Mouse (Mus musculus) embryonic facial prominence, embryonic 10.5 days (tissue): ENCODE measurements around the gene Kcnh4. TPM values are rescaled to one million over a fixed set of nuclear protein-coding genes. Genes with fewer than 3 reads are reported as not detected.

ENCODE experiments used
- DNase-seq: peaks from one replicate; pipeline ENCODE4 v3.0.0-alpha.2; 2017; ENCODE audit warnings: low spot score
- H3K27ac ChIP-seq: fragments of 300-500 bp; sonication (generic); replicated peaks from 2 replicates; pipeline ENCODE4 v1.5.1; 2016; ENCODE audit warnings: mild to moderate bottlenecking
- H3K27me3 ChIP-seq: fragments of 300-500 bp; sonication (generic); replicated peaks from 2 replicates; pipeline ENCODE4 v1.6.1; 2016; ENCODE audit warnings: low read depth, mild to moderate bottlenecking; ENCODE audit not compliant: poor library complexity, severe bottlenecking
- H3K36me3 ChIP-seq: fragments of 300-500 bp; sonication (generic); replicated peaks from 2 replicates; pipeline ENCODE4 v1.6.1; 2016; ENCODE audit warnings: mild to moderate bottlenecking, moderate library complexity
- H3K4me1 ChIP-seq: fragments of 300-500 bp; sonication (generic); 2 replicates; pipeline ENCODE4 v1.6.1; 2016
- H3K4me3 ChIP-seq: fragments of 300-500 bp; sonication (generic); 2 replicates; pipeline ENCODE4 v1.5.1; 2016; ENCODE audit warnings: mild to moderate bottlenecking, moderate library complexity
- H3K9me3 ChIP-seq: fragments of 300-500 bp; sonication (generic); 2 replicates; pipeline ENCODE4 v1.6.1; 2016; ENCODE audit warnings: mild to moderate bottlenecking
- WGBS: fragments of 180-500 bp; shearing (Covaris S2); methylation state at CpG from one replicate; pipeline ENCODE4 v1.1.7; 2016; 5-methylcytosine and 5-hydroxymethylcytosine counted together
- polyA plus RNA-seq: library from polyadenylated mRNA; unstranded; fragments of >200 nt; fragmentation: Nextera tagmentation; extraction: Ambion mirVana; gene quantifications from 2 replicates; pipeline ENCODE4 v1.2.1, GENCODE M21; 2016

The Kcnh4 gene
- polyA plus RNA-seq, 1 experiment from 2014 or later: 0.71 TPM

- Histone ChIP-seq H3K27me3 (no peaks in the 10 kb centered on the region), H3K4me1 (peaks cover 22% of the 10 kb centered on the region), H3K9me3 (no peaks in the 10 kb centered on the region), H3K36me3 (0 out of 2 replicates have a peak, but pooled peaks cover 5% of the 10 kb centered on the region), H3K4me3 (peak overlapping the region; percentile 97), H3K27ac (peak overlapping the region; percentile 91)
- WGBS: 26% methylated on average over 5 of the region's 5 CpGs
- no peak for DNase-seq
These were observed 21.0 kb downstream of the Kcnh4 start for GRCm38 (mm10) chr11:100738749-100739148.

GRCm38 (mm10) chr11:100738066-100738604 lies 21.6 kb downstream of the Kcnh4 start, which contains the start of gene Rab5c:
Rab5c (minus strand) TSS chr11:100738215.
- peaks cover 22% of the 10 kb centered on the region for H3K4me1 ChIP-seq
- no peaks in the 10 kb centered on the region for H3K9me3 ChIP-seq
- peaks cover 8% of the 10 kb centered on the region for H3K36me3 ChIP-seq
- no peaks in the 10 kb centered on the region for H3K27me3 ChIP-seq
- peak within 1 kb of the TSS; percentile 91 for H3K27ac ChIP-seq
- DNase-seq: peak; percentile 99
- under 1% methylated on average over 39 of the region's 39 CpGs for WGBS
- peak within 1 kb of the TSS; percentile 97 for H3K4me3 ChIP-seq

GRCm38 (mm10) chr11:100737105-100737733 lies 22.5 kb downstream of the Kcnh4 start:
- peak overlapping the region; percentile 91 for H3K27ac ChIP-seq

GRCm38 (mm10) chr11:100736746-100737080 lies 23.0 kb downstream of the Kcnh4 start:
- peak overlapping the region; percentile 97 for H3K4me3 ChIP-seq
- 86% methylated on average over 4 of the region's 4 CpGs for WGBS

More at GRCm38 (mm10) chr11:100737105-100737733, 22.5 kb downstream of the Kcnh4 start:
- peaks cover 17% of the 10 kb centered on the region for H3K36me3 ChIP-seq
- peaks cover 22% of the 10 kb centered on the region for H3K4me1 ChIP-seq
- no peak for DNase-seq
- no peaks in the 10 kb centered on the region for H3K9me3 ChIP-seq
- no peaks in the 10 kb centered on the region for H3K27me3 ChIP-seq
- H3K4me3 ChIP-seq: peak overlapping the region; percentile 97
- 2% methylated on average over 13 of the region's 13 CpGs for WGBS

GRCm38 (mm10) chr11:100735954-100736745 lies 23.6 kb downstream of the Kcnh4 start:
- 83% methylated on average over 14 of the region's 14 CpGs for WGBS
- H3K36me3 ChIP-seq: peaks cover 25% of the 10 kb centered on the region
- DNase-seq: no peak
- H3K4me3 ChIP-seq: no peak overlapping the region; the same call in none of the 2 replicates
- peaks cover 22% of the 10 kb centered on the region for H3K4me1 ChIP-seq
- no peaks in the 10 kb centered on the region for H3K27me3 ChIP-seq
- H3K27ac ChIP-seq: no peak overlapping the region
- no peaks in the 10 kb centered on the region for H3K9me3 ChIP-seq

More at GRCm38 (mm10) chr11:100736746-100737080, 23.0 kb downstream of the Kcnh4 start:
- H3K27ac ChIP-seq: no peak overlapping the region
- H3K36me3 ChIP-seq: peaks cover 22% of the 10 kb centered on the region
- no peaks in the 10 kb centered on the region for H3K9me3 ChIP-seq
- no peak for DNase-seq
- H3K4me1 ChIP-seq: peaks cover 22% of the 10 kb centered on the region
- H3K27me3 ChIP-seq: no peaks in the 10 kb centered on the region

- H3K27me3 ChIP-seq: no peaks in the 10 kb centered on the region
- WGBS: 89% methylated on average over 9 of the region's 9 CpGs
- H3K36me3 ChIP-seq: peaks cover 25% of the 10 kb centered on the region
- no peaks in the 10 kb centered on the region for H3K9me3 ChIP-seq
- no peak overlapping the region; the same call in 1 of the 2 replicates for H3K4me3 ChIP-seq
- no peak for DNase-seq
- H3K27ac ChIP-seq: no peak overlapping the region
- peaks cover 22% of the 10 kb centered on the region for H3K4me1 ChIP-seq
These were observed 24.4 kb downstream of the Kcnh4 start for GRCm38 (mm10) chr11:100735134-100735865.

DNA sequence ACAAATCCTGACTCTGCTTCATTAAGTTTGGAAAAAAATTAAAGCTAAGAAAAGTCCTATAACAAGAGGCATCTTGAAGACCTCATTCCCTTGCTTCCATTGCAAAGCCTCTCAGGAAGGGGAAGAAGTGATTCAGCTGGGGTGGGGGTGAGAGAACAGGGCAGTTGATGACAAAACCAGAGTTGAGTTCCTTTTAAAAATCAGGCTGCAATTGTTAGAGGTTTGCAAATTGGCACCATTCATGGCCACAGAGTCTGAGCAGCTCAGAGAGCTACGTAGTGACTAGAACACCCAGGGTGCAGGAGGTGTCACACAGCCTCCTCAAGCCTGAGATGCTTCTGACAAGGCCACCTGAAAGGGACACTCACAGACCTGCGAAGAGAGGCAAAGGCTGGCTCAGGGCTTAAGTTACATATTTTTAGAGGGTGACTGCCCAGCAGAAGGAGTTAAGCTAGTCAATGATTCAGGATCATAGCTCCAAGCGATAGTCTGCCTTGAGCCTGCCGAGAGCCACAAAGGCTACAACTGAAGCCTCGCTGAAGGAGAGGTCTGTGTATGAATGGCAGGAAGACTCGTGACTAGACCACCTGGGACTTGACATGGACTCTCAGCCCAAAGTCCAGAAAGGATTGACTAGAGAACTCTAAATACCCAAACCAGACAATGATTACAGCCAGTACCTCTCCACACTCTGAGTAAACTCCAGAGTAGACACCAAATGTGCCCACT lies 29.1 kb downstream of the Kcnh4 start:
- H3K9me3 ChIP-seq: no peaks in the 10 kb centered on the region
- WGBS: 94% methylated on average over 6 of the region's 6 CpGs
- H3K4me3 ChIP-seq: no peak overlapping the region
- peaks cover 55% of the 10 kb centered on the region for H3K36me3 ChIP-seq
- DNase-seq: no peak
- H3K27ac ChIP-seq: no peak overlapping the region
- H3K4me1 ChIP-seq: peaks cover under 1% of the 10 kb centered on the region; the same call in 1 of the 2 replicates
- no peaks in the 10 kb centered on the region for H3K27me3 ChIP-seq

DNA sequence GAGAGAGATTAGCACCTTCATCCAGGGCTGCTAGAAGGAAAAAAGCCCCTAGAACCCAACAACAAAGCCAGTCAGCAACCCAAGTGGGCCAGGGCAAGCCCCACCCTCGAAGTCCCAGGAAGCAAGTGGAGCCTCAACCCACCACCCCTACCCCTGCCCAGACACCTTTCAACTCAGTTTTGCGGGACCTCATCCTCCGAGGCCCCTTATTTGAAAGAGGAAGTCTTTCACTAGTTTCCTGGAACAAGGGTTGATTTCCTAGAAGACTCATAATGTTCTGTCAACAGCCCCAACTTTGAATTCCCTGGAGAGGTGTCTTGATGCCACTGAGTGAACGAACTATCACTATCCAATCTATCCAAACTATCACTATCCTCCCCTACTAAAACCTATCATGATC lies 29.8 kb downstream of the Kcnh4 start:
- H3K27ac ChIP-seq: no peak overlapping the region
- H3K4me3 ChIP-seq: no peak overlapping the region
- H3K27me3 ChIP-seq: no peaks in the 10 kb centered on the region
- H3K9me3 ChIP-seq: no peaks in the 10 kb centered on the region
- WGBS: 90% methylated on average over 4 of the region's 4 CpGs
- no peak for DNase-seq
- peaks cover 5% of the 10 kb centered on the region for H3K4me1 ChIP-seq
- H3K36me3 ChIP-seq: peaks cover 52% of the 10 kb centered on the region

- Histone ChIP-seq H3K27ac (no peak overlapping the region), H3K4me1 (peaks cover 15% of the 10 kb centered on the region), H3K4me3 (no peak overlapping the region), H3K9me3 (no peaks in the 10 kb centered on the region), H3K27me3 (no peaks in the 10 kb centered on the region), H3K36me3 (peaks cover 49% of the 10 kb centered on the region)
- no peak for DNase-seq
- 87% methylated on average over 6 of the region's 6 CpGs for WGBS
These were observed 31.1 kb downstream of the Kcnh4 start for GRCm38 (mm10) chr11:100728601-100729000.

- Histone ChIP-seq H3K9me3 (no peaks in the 10 kb centered on the region), H3K27me3 (no peaks in the 10 kb centered on the region), H3K36me3 (peaks cover 37% of the 10 kb centered on the region), H3K4me3 (no peak overlapping the region), H3K27ac (no peak overlapping the region), H3K4me1 (peaks cover 18% of the 10 kb centered on the region)
- 92% methylated on average over 3 of the region's 3 CpGs for WGBS
- DNase-seq: no peak
These were observed 32.5 kb downstream of the Kcnh4 start for GRCm38 (mm10) chr11:100727201-100727600.

- DNase-seq: peak; percentile 33
- Histone ChIP-seq H3K27me3 (no peaks in the 10 kb centered on the region), H3K9me3 (no peaks in the 10 kb centered on the region), H3K36me3 (peaks cover 29% of the 10 kb centered on the region), H3K4me3 (peak overlapping the region; percentile 14; the same call in 1 of the 2 replicates), H3K4me1 (peaks cover 32% of the 10 kb centered on the region), H3K27ac (peak overlapping the region; percentile 1)
- WGBS: 27% methylated on average over 5 of the region's 5 CpGs
These were observed 34.7 kb downstream of the Kcnh4 start for GRCm38 (mm10) chr11:100724919-100725512.
